Mouse (Mus musculus) embryo, embryonic 11 days (tissue): ENCODE data around the gene Gabra4.
"Not testable (repeated sequence)": the region's sequence is repeated elsewhere in the genome, so short reads cannot be mapped to it uniquely, and the experiment has no call there.

Experiments used
- DNase-seq: peaks from one replicate; pipeline ENCODE4 v3.0.0-alpha.2; 2015

Gene Gabra4

DNA sequence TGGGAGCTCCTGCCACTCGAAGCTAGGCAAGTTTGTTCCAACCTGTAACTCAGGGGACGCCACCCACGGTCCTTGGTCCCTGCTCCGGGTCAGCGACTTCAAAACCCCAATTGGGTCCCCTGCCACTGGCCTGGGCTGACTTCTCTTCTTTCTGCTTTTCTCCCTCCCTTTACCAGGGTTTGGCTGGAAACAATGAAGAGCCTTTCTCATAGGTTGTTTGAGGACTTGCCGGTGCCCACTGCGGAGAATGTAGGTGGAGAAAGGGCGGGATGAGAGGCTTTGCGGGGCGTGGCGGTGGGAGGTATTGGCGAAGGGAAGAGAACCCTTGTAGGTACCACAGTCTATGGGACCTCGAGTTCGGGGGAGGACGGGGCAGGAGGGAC is at the start of gene Gabra4:
Gene Gabra4 (minus strand): TSS at position 194 of the 383 bp plus-strand sequence.
- DNase-seq, result no peak

- DNase-seq, result no peak
Observed at GRCm38 (mm10) chr5:71701273-71701614, 43.1 kb upstream of the Gabra4 start.

- peak; percentile 81 for DNase-seq
Observed at GRCm38 (mm10) chr5:71700468-71701272, 42.6 kb upstream of the Gabra4 start.

DNA sequence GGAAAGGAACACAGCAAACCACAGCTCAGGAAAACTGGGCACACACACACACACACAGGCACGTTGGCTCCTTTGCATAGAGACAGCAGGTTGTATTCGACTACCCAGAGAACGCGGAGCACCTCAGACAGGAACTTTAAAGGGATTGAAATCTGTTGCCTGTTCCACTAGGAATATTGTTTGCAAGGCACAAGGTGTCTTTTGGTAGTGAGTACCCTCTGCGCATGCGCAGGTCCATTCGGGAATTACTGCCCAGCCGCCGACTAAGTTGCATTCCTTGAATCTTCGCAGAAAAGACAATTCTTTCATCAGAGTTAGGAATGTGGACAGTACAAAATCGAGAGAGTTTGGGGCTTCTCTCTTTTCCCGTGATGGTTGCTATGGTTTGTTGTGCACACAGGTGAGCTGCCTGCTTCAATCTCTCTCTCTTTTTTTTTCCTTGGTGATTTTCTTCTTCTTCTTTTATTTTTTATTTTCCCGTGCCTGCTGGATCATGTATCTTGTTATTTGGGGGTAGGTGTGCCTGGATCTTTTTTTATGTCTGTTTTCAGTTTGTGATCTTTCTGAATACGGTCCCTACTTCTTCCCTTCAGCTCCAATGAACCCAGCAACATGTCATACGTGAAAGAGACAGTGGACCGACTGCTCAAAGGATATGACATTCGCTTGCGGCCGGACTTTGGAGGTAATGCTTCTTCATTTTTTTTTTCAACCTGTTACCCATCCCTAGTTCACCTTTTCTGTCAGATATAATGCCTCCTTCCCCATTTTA is 41.8 kb upstream of the Gabra4 start:
- DNase-seq, result peak; percentile 80

DNA sequence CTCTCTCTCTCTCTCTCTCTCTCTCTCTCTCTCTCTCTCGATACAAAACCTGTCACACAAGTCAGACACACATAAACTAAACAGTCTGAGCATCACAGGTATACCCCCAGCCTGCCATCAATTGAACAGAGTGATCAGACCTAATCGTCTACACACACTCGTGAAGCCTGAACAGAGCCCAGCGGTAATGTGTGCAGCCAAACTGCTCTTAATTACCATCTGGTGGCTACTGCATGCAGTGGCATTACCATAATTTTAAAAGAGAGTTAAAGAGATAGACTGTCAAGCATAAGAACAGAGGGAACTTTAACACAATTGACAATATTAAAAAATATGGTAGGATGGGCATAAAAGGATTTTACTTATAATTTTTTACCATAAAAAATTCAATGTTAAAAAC is 7.5 kb upstream of the Gabra4 start:
- no peak for DNase-seq

GRCm38 (mm10) chr5:71657482-71658114 is 510 bp downstream of the Gabra4 start, which contains the start of gene Gabrb1:
Gabrb1 (plus strand) TSS chr5:71658113.
- DNase-seq, result peak; percentile 80

DNA sequence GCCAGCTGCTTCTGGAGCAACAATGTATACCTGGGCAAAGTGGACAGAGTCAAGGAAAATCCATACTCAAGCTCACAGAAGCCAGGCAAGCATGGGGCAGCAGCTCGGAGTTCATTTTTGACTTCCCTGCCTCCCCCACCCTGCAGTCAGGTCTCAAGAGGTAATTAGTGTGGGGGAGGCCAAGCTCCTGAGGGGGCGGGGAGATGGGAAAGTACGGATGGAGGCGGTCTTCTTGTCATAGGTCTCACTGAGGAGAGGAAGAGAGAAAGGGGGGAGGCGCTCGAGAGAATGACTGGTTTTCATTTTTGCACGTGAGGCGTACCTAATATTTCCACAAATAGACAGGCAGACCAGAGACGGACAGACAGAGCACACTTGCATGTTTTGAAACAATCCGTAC is 1.3 kb downstream of the Gabra4 start:
- DNase-seq, result no peak

- no peak for DNase-seq
Observed at GRCm38 (mm10) chr5:71654056-71654455, 4.1 kb downstream of the Gabra4 start.

GRCm38 (mm10) chr5:71648108-71648507 is 10.0 kb downstream of the Gabra4 start:
- no peak for DNase-seq

DNA sequence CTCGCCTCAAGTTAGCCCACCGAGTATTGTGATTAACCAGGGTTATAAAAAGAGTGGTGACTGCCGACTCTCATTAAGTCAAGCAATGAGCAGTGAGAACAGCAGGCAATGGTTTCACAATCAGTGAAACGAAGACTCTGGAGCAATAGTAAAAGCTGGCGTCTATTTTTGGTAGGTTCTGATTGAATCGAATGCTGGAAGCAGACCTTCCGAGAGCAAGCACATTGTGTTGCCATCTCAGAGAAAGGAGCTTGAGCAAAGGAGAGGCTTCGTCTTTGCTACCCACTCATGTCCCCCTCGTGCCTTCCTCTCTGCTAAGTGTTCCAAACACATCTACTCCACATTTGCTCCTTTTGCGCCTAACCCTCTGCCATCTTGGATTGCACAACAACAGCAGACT is 18.3 kb downstream of the Gabra4 start:
- DNase-seq, result no peak

DNA sequence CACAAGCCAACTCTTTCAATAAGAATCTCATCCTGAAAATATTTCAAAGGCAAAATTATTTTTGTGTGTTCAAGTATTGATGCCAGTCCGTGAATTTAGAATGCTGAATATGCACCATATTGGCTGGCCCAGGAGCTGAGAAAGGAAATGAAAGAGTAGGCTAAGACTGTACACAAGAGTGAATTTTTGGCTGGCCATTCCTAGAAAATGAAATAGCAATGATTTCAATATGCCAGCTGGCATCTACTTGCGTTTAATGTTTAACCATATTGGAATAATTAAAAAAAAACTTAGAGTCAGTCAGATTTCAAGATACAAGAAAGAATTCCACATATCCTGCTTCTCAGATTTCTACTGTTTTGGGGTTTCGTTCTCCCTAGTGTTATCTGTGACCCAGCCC is 30.3 kb downstream of the Gabra4 start:
- no peak for DNase-seq

DNA sequence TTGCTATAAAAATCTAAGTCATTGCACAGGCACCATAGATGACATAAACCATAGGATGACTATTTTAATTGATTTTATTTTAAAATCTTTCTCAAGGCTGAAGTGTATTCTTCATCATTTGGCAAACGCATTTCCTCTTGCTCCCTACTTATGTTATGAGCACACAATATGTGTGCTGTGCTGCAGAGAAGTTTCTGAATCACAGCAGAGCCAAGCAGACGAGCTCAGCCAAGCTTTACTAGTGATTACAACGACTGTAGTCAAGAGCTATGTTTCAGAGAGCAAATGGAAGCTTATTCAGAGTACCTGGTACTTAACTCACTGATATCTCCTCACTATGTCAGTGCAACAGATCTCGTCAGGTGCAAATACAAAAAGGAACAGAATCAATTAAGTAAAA is 41.4 kb downstream of the Gabra4 start:
- no peak for DNase-seq

GRCm38 (mm10) chr5:71614311-71614710 is 43.8 kb downstream of the Gabra4 start:
- DNase-seq, result no peak

- DNase-seq, result no peak
Observed at GRCm38 (mm10) chr5:71608735-71609134, 49.4 kb downstream of the Gabra4 start.

DNA sequence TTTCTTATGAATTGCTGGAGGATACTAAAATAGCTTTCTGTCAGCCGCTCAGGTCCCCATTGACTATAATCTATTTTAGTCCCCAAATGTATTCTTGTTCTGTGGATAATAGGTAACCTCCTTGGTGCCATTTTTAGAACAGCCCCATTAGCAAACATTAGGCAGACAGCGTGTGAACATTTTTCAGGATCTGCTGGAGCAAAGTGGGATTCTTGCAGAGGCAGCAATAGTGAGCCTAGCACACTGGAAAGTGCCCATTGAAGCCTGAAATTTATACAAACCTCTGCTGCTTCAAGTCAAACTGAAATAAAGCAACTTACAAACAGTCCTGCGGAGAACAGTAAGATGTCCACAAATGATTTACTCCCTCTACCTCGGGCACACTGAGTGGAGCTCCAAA is 51.2 kb downstream of the Gabra4 start:
- DNase-seq, result no peak

DNA sequence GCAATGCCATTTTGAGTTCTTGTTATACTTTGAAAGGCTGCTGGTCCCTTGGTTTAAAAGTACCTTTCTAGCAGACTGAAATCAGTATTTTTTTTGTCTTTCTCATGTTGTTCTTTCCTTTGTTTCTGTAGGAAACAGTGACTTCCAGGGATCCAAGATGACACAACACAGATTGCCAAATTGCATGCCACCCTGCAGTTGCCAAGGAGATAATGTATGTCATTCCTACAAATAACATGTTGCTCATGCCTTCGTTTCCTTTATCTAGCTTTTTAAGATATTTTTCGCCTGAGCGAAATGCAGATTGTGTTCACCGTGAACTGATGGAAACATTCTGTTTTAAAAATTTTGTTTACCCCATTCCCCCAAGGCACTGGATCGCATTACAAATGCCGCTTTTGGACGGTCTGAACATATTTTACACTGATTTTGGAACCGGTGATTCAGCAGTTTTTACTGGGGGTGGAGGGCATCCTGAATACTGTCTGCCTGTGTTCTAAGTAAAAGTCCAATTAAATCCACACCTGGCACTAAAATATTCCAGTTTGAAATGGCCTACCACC is 53.9 kb downstream of the Gabra4 start:
- DNase-seq, result peak; percentile 1

DNA sequence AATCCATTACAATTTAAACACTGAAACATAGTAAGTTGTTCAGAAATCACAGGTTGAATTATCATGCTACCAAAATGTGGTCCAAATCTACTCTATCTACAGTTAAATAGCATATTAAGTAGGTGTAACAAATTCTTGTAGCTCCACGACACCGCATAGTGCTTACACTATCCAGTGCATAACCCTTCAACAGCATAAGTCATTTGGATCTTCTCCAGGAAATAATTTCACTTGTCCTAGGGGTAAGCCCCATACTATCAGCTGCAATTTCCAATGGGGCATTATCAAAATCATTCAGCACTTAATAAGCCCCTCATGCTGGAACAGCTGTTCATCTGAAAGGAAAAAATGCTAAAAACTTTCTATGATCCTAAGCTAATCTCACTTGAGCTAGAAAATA is 62.8 kb downstream of the Gabra4 start:
- DNase-seq, result no peak

- no peak for DNase-seq
Observed at GRCm38 (mm10) chr5:71593745-71594255, 64.3 kb downstream of the Gabra4 start.

GRCm38 (mm10) chr5:71571646-71572237 is 86.4 kb downstream of the Gabra4 start:
- DNase-seq, result no peak

GRCm38 (mm10) chr5:71548079-71548478 is 110.0 kb downstream of the Gabra4 start, which contains the start of gene Cox7b2:
Cox7b2 (minus strand) TSS chr5:71548205.
- DNase-seq, result no peak

GRCm38 (mm10) chr5:71545554-71545953 is 112.6 kb downstream of the Gabra4 start:
- peak; percentile 32 for DNase-seq

DNA sequence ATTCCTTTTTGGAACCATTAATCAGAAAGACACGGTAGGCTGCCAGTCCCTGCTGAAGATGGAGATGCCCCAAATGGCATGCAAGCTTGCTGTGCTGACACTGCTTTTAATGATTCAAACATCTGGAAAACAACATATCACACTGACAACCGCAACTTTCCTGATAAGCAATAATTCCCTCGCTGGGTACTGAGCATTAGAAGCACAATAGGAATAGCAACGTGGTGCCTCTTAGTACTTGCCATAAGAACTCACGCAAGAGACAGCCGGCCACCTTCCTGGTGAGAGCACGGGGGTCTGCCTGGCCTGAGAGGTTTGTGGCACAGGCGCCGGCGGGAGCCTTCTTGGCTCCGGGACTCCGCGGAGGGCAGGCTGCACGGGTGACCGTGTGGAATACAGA is 132.6 kb downstream of the Gabra4 start:
- not testable (repeated sequence) for DNase-seq
